Mouse (Mus musculus): ENCODE data around the gene Mpg. TPM values are rescaled to one million over a fixed set of nuclear protein-coding genes. Genes with fewer than 3 reads are reported as not detected.

Gene Mpg
- total RNA-seq, 1 experiment from 2014 or later = 3.2 TPM

DNA sequence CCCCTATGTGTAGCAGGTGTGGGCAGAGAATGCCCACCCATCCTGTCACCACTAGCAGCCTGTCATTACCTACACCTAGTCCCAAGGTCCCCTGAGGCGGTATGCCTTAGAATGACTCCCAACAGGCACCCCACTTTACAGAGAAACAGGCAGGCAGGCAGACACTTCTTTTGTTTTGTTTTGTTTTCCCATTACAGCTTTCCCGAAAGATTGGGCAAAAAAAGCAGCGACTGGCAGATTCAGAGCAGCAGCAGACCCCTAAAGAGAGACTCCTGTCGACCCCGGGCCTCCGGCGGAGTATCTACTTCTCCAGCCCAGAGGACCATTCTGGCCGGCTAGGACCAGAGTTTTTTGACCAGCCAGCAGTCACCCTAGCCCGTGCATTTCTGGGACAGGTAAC is 1.2 kb downstream of the Mpg start:
- no peak for ATAC-seq (replicated peaks; ENCODE audit: low read depth, poor library complexity, severe bottlenecking)

- ATAC-seq (replicated peaks; ENCODE audit: low read depth, poor library complexity, severe bottlenecking) = no peak
Observed at GRCm38 (mm10) chr11:32228292-32228845, 2.1 kb downstream of the Mpg start.

DNA sequence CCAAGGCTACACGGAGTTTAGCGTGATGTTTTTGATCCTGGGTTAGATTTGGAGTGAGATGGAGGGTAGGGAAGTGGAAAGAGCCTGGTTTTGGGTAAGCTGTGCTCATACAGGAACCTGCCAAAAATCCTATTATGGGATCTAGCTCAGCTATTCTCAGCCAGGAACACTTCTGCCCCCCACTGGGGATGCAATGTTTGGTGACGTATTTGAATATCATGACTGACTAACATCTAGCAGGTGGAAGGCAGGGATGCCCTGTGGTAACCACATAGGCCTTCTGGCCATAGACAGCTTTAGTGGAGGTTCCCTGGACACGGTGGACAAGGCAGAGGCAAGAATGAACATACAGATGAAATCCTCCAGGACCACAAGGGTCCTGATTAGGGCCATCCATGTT is 3.9 kb downstream of the Mpg start:
- no peak for ATAC-seq (replicated peaks; ENCODE audit: low read depth, poor library complexity, severe bottlenecking)

- ATAC-seq (replicated peaks; ENCODE audit: low read depth, poor library complexity, severe bottlenecking) = no peak; the same call in 1 of the 2 replicates
Observed at GRCm38 (mm10) chr11:32231125-32231524, 4.8 kb downstream of the Mpg start.

DNA sequence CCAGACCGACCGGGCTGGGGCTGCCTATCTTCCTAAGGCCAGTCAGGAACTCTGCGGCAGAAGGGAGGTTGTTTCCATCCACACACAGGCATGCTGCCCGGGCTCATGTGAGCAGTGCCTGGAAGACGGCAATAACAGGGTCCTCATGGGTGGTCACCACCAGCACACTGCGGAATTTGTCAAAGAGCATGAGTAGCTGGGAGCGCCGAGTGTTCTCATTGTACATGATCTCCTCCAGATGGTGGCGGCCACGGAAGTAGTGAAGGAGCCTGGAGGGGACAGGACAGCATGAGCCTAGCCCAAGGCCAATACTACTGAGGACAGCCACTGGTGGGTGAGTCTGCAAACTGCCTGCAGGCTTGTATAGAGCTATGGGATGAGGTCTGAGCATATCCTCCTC is 6.5 kb downstream of the Mpg start:
- no peak for ATAC-seq (replicated peaks; ENCODE audit: low read depth, poor library complexity, severe bottlenecking)

- ATAC-seq (replicated peaks; ENCODE audit: low read depth, poor library complexity, severe bottlenecking) = no peak
Observed at GRCm38 (mm10) chr11:32233895-32234294, 7.6 kb downstream of the Mpg start.

- ATAC-seq (replicated peaks; ENCODE audit: low read depth, poor library complexity, severe bottlenecking) = no peak
Observed at GRCm38 (mm10) chr11:32234816-32235485, 8.6 kb downstream of the Mpg start.

GRCm38 (mm10) chr11:32235646-32236045 is 9.3 kb downstream of the Mpg start:
- no peak for ATAC-seq (replicated peaks; ENCODE audit: low read depth, poor library complexity, severe bottlenecking)

DNA sequence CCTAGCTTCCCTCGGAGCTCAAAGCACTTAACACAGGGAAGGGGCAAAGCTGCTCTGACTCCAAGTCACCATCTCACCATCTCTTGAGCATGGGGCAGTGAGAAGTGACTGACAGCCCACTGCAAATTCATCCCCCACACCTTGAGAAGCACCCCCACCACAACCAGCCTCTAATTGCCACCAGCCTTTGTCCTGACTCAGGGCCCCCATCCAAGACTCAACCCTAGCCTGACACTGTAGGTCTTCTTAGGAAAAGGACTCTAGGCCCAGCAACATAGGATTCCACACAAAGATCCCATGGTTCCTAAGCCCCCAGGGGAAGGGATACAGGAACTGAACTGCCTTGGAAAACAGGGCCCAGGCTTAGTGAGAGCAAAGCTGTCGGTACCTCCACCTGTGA is 9.8 kb downstream of the Mpg start:
- no peak for ATAC-seq (replicated peaks; ENCODE audit: low read depth, poor library complexity, severe bottlenecking)

DNA sequence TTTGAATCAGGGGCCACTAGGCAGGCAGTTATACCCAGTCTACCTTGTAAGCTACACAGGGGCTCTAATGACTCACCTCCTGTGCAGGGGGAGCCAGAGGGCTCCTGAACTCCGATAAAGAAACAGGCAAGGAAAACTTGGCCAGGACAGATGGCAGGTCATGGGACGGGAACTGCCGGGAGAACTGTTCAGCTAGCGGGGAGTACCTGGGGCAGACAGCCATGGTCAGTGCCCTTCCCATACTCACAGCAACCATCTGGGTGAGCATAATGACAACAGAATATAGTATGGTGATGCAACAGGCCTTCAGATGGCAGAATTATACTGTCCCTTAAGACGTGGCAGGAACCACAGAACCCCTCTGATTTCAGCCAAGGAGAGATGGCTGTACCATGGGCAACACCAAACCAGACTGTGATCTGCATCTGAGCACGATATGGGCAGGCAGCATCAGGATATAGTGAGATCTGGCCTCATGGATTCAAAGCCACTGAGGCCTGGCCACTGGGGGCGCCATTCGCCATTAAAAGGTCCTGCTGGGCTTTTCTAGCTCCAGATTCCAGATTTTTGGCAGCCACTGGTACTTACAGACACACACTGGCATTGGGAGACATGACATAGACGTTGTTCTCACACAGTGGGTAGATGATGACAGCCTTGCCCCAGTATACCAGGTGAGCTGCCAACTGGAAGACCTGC is 10.6 kb downstream of the Mpg start:
- peak; percentile 55 for ATAC-seq (replicated peaks; ENCODE audit: low read depth, poor library complexity, severe bottlenecking)

DNA sequence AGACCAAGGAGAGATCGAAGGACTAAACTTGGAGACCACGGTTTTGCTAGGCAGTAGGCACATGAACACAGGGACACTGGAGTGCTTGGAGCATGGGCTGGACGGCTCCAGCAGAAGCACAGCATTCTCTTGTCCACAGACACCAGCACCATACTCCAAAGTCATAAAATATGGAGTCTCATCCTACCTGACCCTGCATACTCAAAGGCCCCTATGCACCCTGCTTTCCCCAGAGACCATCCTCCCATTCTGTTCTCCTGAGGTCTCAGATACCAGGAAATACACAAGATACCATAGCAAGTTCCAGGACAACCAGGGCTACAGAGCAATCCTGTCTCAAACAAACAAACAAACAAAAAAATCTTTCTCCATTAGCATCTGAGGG is 11.1 kb downstream of the Mpg start:
- no peak for ATAC-seq (replicated peaks; ENCODE audit: low read depth, poor library complexity, severe bottlenecking)

GRCm38 (mm10) chr11:32238093-32238860 is 12.0 kb downstream of the Mpg start:
- ATAC-seq (replicated peaks; ENCODE audit: low read depth, poor library complexity, severe bottlenecking) = peak; percentile 94

- no peak for ATAC-seq (replicated peaks; ENCODE audit: low read depth, poor library complexity, severe bottlenecking)
Observed at GRCm38 (mm10) chr11:32241391-32241790, 15.1 kb downstream of the Mpg start.

DNA sequence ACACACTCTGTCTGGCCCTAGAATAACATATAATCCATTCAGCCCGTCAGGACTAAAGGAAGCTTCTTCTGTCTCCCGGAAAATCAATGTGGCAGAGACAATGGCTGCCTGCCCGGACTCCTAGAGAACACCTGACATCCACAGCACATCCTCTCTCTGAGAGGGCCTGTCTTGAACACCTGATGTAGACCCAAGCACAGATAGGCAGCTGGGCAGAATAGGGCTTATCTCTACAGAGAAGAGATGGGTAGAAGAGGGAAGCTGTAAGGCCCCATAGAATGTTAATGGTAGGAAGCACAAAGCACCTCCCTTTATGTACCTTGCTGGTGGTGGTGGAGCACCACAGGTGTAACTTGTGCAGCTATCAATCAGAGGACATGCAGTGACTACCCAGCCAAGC is 15.9 kb downstream of the Mpg start:
- ATAC-seq (replicated peaks; ENCODE audit: low read depth, poor library complexity, severe bottlenecking) = no peak

GRCm38 (mm10) chr11:32243205-32243955 is 17.1 kb downstream of the Mpg start:
- no peak for ATAC-seq (replicated peaks; ENCODE audit: low read depth, poor library complexity, severe bottlenecking)

DNA sequence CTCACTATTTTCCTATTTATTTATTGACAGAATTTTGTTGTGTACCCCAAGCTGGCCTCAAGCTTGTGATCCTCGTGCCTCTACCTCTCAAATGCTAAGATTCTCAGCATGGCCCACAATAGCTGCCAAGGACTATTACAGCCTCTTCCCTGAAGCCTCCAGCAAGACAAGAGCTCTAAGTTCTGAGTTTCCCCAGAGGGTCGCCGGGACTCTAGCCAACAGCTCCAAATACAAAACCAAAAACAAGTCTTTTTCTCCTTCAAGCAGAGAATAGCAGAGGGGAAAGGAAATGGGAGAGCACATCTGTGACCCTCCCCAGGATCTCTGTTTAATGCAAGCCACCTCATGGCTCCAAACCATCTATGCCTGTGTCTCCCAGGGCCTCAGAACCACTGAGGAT is 17.8 kb downstream of the Mpg start:
- no peak for ATAC-seq (replicated peaks; ENCODE audit: low read depth, poor library complexity, severe bottlenecking)

DNA sequence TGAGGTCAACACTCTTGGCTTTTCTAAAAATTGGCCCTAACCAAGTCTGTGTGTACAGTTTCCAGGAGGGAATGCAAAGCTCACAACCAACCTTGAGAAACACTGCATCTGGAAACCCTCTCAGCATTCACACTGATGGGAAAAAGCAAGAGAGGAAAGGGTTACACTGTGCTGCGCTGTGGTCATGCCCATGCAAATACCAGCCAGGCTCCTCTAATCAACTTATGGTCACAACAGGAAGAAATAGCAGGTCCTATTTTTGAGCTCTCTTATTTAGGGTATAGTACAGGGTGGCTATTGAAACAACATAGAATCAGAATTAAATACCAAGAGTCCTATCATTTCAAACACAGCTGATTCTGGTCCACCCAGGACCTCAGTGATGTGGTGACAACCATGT is 18.3 kb downstream of the Mpg start:
- ATAC-seq (replicated peaks; ENCODE audit: low read depth, poor library complexity, severe bottlenecking) = no peak

GRCm38 (mm10) chr11:32245614-32246013 is 19.3 kb downstream of the Mpg start:
- ATAC-seq (replicated peaks; ENCODE audit: low read depth, poor library complexity, severe bottlenecking) = peak; percentile 79

DNA sequence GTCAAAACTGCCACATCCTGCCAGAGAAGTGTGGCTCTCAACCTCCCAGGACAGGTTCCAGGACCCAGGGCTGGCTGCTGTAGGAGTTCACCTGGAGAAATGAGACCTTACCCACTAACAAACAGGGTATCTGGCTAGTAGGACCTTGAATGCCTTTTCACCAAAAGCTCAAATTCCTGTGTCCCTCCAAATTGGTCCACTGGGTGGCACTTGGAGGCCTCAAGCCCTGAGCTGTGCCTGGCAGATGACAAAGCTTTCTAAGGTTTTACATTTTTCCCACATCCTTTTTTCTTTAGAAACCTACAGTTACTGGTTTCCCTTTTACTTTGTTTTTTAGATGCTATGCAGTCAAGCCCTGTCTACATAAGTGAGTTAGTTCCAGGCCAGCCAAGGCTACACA is 20.8 kb downstream of the Mpg start:
- peak; percentile 63 for ATAC-seq (replicated peaks; ENCODE audit: low read depth, poor library complexity, severe bottlenecking)

GRCm38 (mm10) chr11:32248350-32248749 is 22.0 kb downstream of the Mpg start:
- no peak for ATAC-seq (replicated peaks; ENCODE audit: low read depth, poor library complexity, severe bottlenecking)
